Mouse (Mus musculus): ENCODE data around the gene Jmjd8. TPM values are rescaled to one million over a fixed set of nuclear protein-coding genes. Genes with fewer than 3 reads are reported as not detected.

Jmjd8 gene
- polyA plus RNA-seq, 1 experiment: 15.5 TPM

- Histone ChIP-seq H3ac (ENCODE audit: control insufficient read depth, insufficient read length) (peak within 1 kb of the TSS; percentile 11), H3K4me3 (peak within 1 kb of the TSS; percentile 32), H3K79me2 (ENCODE audit: control insufficient read depth, insufficient read depth) (no peaks in the 10 kb centered on the region), H3K36me3 (ENCODE audit: control insufficient read depth, insufficient read depth) (no peaks in the 10 kb centered on the region), H3K4me2 (ENCODE audit: low read depth) (peak within 1 kb of the TSS; percentile 86), H3K27me3 (ENCODE audit: control insufficient read depth, insufficient read depth, insufficient read length) (no peaks in the 10 kb centered on the region)
- peak in 2 of 3 experiments; percentile 43 to 52 for TF ChIP-seq MYOG (IDR thresholded peaks at IDR 0.05; ENCODE audit: control insufficient read depth in 1 of 3, insufficient read depth in 1 of 3, insufficient read length in 2 of 3, low read depth in 2 of 3)
- peak; percentile 86 for TF ChIP-seq POLR2AphosphoS2 (IDR thresholded peaks at IDR 0.05; ENCODE audit: insufficient read length, low read depth)
- peak in 2 of 3 experiments; percentile 52 to 59 for TF ChIP-seq MYOD1 (IDR thresholded peaks at IDR 0.05; ENCODE audit: control insufficient read depth in 1 of 3, insufficient read length in 2 of 3, low read depth in 2 of 3)
- TF ChIP-seq TCF3 (IDR thresholded peaks at IDR 0.05; ENCODE audit: insufficient read length, low read depth): no peak
- TF ChIP-seq CEBPB (IDR thresholded peaks at IDR 0.05; ENCODE audit: insufficient read depth, poor library complexity, severe bottlenecking): peak; percentile 56; the same call in 1 of the 2 replicates
- TF ChIP-seq POLR2A (IDR thresholded peaks at IDR 0.05; ENCODE audit: insufficient read length, low read depth): peak; percentile 89
- no peak for TF ChIP-seq TCF12 (IDR thresholded peaks at IDR 0.05; ENCODE audit: insufficient read depth, poor library complexity, severe bottlenecking)
- TF ChIP-seq REST (IDR thresholded peaks at IDR 0.05; ENCODE audit: insufficient read depth, insufficient read length): no peak
- TF ChIP-seq E2F4 (IDR thresholded peaks at IDR 0.05; ENCODE audit: insufficient read depth): peak; percentile 86
- peak; percentile 71 for TF ChIP-seq SRF (IDR thresholded peaks at IDR 0.05; ENCODE audit: control insufficient read depth, insufficient read length, low read depth)
- TF ChIP-seq MAX (IDR thresholded peaks at IDR 0.05; ENCODE audit: low read depth): no peak
- TF ChIP-seq USF1 (IDR thresholded peaks at IDR 0.05; ENCODE audit: low read depth): no peak
These were observed 32.4 kb downstream of the Jmjd8 start, which contains the start of gene Wdr90 for GRCm38 (mm10) chr17:25860832-25861703. Gene Wdr90 (minus strand): TSS chr17:25861501.

- H3K36me3 ChIP-seq (ENCODE audit: control insufficient read depth, insufficient read depth): no peaks in the 10 kb centered on the region
- H3ac ChIP-seq (ENCODE audit: control insufficient read depth, insufficient read length): peak overlapping the region; percentile 11
- TF ChIP-seq POLR2A (IDR thresholded peaks at IDR 0.05; ENCODE audit: insufficient read length, low read depth) (no peak), TCF12 (IDR thresholded peaks at IDR 0.05; ENCODE audit: insufficient read depth, poor library complexity, severe bottlenecking) (no peak), USF1 (IDR thresholded peaks at IDR 0.05; ENCODE audit: low read depth) (no peak), MAX (IDR thresholded peaks at IDR 0.05; ENCODE audit: low read depth) (no peak), MYOD1 (IDR thresholded peaks at IDR 0.05; ENCODE audit: control insufficient read depth in 1 of 3, insufficient read length in 2 of 3, low read depth in 2 of 3) (no peak), SRF (IDR thresholded peaks at IDR 0.05; ENCODE audit: control insufficient read depth, insufficient read length, low read depth) (no peak), TCF3 (IDR thresholded peaks at IDR 0.05; ENCODE audit: insufficient read length, low read depth) (no peak), CEBPB (IDR thresholded peaks at IDR 0.05; ENCODE audit: insufficient read depth, poor library complexity, severe bottlenecking) (no peak), E2F4 (IDR thresholded peaks at IDR 0.05; ENCODE audit: insufficient read depth) (no peak), REST (IDR thresholded peaks at IDR 0.05; ENCODE audit: insufficient read depth, insufficient read length) (no peak), POLR2AphosphoS2 (IDR thresholded peaks at IDR 0.05; ENCODE audit: insufficient read length, low read depth) (no peak), MYOG (IDR thresholded peaks at IDR 0.05; ENCODE audit: control insufficient read depth in 1 of 3, insufficient read depth in 1 of 3, insufficient read length in 2 of 3, low read depth in 2 of 3) (no peak)
- peak overlapping the region; percentile 32 for H3K4me3 ChIP-seq
- no peaks in the 10 kb centered on the region for H3K27me3 ChIP-seq (ENCODE audit: control insufficient read depth, insufficient read depth, insufficient read length)
- no peaks in the 10 kb centered on the region for H3K79me2 ChIP-seq (ENCODE audit: control insufficient read depth, insufficient read depth)
- peak overlapping the region; percentile 86 for H3K4me2 ChIP-seq (ENCODE audit: low read depth)
These were observed 33.3 kb downstream of the Jmjd8 start for GRCm38 (mm10) chr17:25861704-25862612.

GRCm38 (mm10) chr17:25863681-25864080 lies 35.0 kb downstream of the Jmjd8 start:
- Histone ChIP-seq H3K4me2 (ENCODE audit: low read depth) (no peak overlapping the region), H3ac (ENCODE audit: control insufficient read depth, insufficient read length) (no peak overlapping the region), H3K79me2 (ENCODE audit: control insufficient read depth, insufficient read depth) (no peaks in the 10 kb centered on the region), H3K4me3 (no peak overlapping the region), H3K36me3 (ENCODE audit: control insufficient read depth, insufficient read depth) (no peaks in the 10 kb centered on the region), H3K27me3 (ENCODE audit: control insufficient read depth, insufficient read depth, insufficient read length) (no peaks in the 10 kb centered on the region)
- TF ChIP-seq SRF (IDR thresholded peaks at IDR 0.05; ENCODE audit: control insufficient read depth, insufficient read length, low read depth) (no peak), MYOG (IDR thresholded peaks at IDR 0.05; ENCODE audit: control insufficient read depth in 1 of 3, insufficient read depth in 1 of 3, insufficient read length in 2 of 3, low read depth in 2 of 3) (peak in 1 of 3 experiments; percentile 9), MYOD1 (IDR thresholded peaks at IDR 0.05; ENCODE audit: control insufficient read depth in 1 of 3, insufficient read length in 2 of 3, low read depth in 2 of 3) (no peak)

- TF ChIP-seq MYOG (IDR thresholded peaks at IDR 0.05; ENCODE audit: control insufficient read depth in 1 of 3, insufficient read depth in 1 of 3, insufficient read length in 2 of 3, low read depth in 2 of 3): no peak
- Histone ChIP-seq H3ac (ENCODE audit: control insufficient read depth, insufficient read length) (no peak overlapping the region), H3K4me2 (ENCODE audit: low read depth) (no peak overlapping the region), H3K4me3 (no peak overlapping the region), H3K27me3 (ENCODE audit: control insufficient read depth, insufficient read depth, insufficient read length) (no peaks in the 10 kb centered on the region), H3K36me3 (ENCODE audit: control insufficient read depth, insufficient read depth) (no peaks in the 10 kb centered on the region), H3K79me2 (ENCODE audit: control insufficient read depth, insufficient read depth) (no peaks in the 10 kb centered on the region)
These were observed 35.6 kb downstream of the Jmjd8 start for GRCm38 (mm10) chr17:25864311-25864710.

Data from myocyte (in vitro differentiated cells).